Mouse (Mus musculus) kidney, adult 8-10 months (tissue): ENCODE measurements at regions not wholly inside any gene's neighbourhood (a gene's known extent, or its start where the extent isn't known, plus 50 kb on each side); places are given as distances from the start of the nearest gene placed in this dataset.

Experiments used
- DNase-seq, 2 experiments: peaks; one replicate each; pipeline ENCODE4 v3.0.0; 2022

DNA sequence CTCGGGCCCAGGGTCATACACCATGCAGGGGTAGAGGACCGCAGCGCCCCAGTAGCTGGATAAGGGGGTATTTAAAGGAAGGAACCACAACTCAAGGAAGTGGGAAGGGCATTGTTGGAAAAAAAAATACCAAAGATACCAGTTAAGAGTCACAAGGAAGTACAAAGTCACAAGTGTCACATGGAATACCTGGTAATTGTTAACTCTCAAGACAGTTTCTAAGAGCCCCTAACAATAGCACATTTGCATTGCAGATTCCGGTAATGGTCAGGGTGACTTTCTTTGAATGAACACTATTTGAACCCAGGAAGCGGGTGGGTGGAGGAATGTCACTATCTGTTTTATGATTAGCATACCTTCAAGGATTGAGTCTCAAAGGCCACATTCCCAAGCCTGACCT is 653.8 kb downstream of the Gm37988 start:
- DNase-seq: peak in 1 of 2 experiments; percentile 7
